Mouse (Mus musculus): ENCODE data around the gene Lrrc55. TPM values are rescaled to one million over a fixed set of nuclear protein-coding genes. Genes with fewer than 3 reads are reported as not detected.
"Not testable (repeated sequence)": the region's sequence is repeated elsewhere in the genome, so short reads cannot be mapped to it uniquely, and the experiment has no call there.

The Lrrc55 gene
- 0.75 and 0.78 TPM in 2 replicates for polyA plus RNA-seq (2015; fragmentation: Nextera tagmentation; extraction: Ambion mirVana)

DNA sequence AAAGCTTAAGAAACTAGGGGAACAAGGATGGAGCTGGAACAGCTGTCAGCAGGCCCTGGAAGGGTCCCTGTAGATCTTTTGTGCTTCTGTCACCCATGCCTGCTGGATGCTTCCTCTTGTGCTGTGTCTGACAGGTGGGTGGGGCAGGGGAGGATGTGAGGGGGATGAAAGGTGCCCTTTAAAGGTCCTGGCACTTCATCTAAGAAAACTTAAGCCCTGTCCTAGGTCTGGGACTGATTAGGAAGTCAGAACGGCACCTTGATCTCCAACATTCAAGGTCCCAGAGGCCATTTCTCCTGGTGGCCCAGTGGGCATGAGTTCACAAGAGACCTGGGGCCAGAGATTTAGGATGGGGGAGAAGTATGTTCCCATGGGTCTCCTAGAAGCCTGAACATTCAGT, at the start of gene Lrrc55:
Gene Lrrc55 (minus strand): TSS at position 297 of the 400 bp plus-strand sequence.
- H3K27me3 ChIP-seq: peaks cover 23% of the 10 kb centered on the region
- peaks cover 11% of the 10 kb centered on the region; the same call in 1 of the 2 replicates for H3K4me1 ChIP-seq
- H3K9me3 ChIP-seq: no peaks in the 10 kb centered on the region
- peak within 1 kb of the TSS; percentile 48; the same call in 1 of the 2 replicates for H3K9ac ChIP-seq
- peak within 1 kb of the TSS; percentile 33 for H3K4me3 ChIP-seq
- 43% methylated on average over 1 of the region's 1 CpGs for WGBS
- no peak for ATAC-seq (ENCODE audit: low FRiP score, low read depth)
- H3K36me3 ChIP-seq: no peaks in the 10 kb centered on the region
- peak within 1 kb of the TSS; percentile 66 for H3K4me2 ChIP-seq (replicated peaks)
- H3K27ac ChIP-seq: no peak within 1 kb of the TSS

- no peaks in the 10 kb centered on the region for H3K36me3 ChIP-seq
- 9% methylated on average over 4 of the region's 4 CpGs for WGBS
- no peak overlapping the region for H3K9ac ChIP-seq
- no peak overlapping the region for H3K4me2 ChIP-seq (replicated peaks)
- H3K9me3 ChIP-seq: no peaks in the 10 kb centered on the region
- no peak overlapping the region for H3K4me3 ChIP-seq
- no peaks in the 10 kb centered on the region for H3K27me3 ChIP-seq
- ATAC-seq (ENCODE audit: low FRiP score, low read depth): peak; percentile 36; the same call in 1 of the 2 replicates
- H3K27ac ChIP-seq: no peak overlapping the region
- no peaks in the 10 kb centered on the region for H3K4me1 ChIP-seq
Measured at GRCm38 (mm10) chr2:85246506-85247082, 49.6 kb upstream of the Lrrc55 start.

DNA sequence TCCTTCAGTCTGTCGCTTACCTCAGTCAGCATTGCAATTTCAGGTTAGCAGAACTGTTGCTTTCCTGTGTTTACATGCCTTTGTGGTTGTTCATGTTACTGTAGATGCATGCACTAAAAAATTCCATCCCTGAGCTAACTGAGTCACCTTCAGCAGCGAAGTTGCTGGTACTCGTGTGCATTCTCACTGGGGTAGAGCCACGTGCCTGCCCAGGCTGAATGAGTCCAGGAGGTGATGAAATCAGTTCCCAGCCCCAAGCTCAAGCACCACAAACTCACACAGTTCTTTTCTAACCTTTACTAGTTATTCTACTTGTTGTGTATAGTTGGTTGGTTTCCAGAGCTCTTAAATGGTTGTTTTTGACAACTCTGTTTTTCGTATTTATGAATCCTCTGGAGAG, 48.7 kb upstream of the Lrrc55 start:
- Histone ChIP-seq H3K9me3 (no peaks in the 10 kb centered on the region), H3K4me2 (replicated peaks) (no peak overlapping the region), H3K36me3 (no peaks in the 10 kb centered on the region), H3K27me3 (no peaks in the 10 kb centered on the region), H3K27ac (no peak overlapping the region), H3K9ac (no peak overlapping the region), H3K4me3 (no peak overlapping the region), H3K4me1 (no peaks in the 10 kb centered on the region)
- 57% methylated on average over 5 of the region's 5 CpGs for WGBS
- ATAC-seq (ENCODE audit: low FRiP score, low read depth): no peak

DNA sequence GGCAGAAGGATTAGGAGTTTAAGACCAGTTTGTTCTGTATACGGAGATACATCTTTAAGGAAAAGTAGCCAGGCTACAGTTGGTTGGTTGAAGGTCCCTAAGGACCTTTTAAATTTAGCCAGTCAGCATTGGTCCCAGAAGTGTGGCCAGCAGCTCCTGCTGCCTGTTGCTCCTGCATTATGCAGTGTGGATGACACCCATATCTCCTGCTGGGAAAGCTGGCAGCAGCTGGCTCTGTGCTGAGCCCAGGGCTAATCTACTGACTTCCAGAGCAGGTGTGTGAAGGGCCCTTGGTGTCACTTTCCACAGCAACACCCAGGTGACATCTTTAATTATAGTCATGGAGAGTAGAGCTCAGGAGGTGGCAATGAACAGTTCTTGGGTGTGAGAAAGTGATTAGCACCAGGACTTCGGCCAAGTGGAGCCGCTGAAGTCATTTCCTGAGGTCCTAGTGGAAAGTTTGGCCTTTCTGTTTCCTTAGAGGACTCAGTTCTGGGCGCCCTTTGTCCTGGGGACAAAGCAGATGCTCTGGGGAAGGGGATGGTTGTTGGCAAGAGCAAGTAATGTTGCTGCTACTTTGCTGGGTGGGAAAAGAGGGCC, 41.2 kb upstream of the Lrrc55 start:
- no peaks in the 10 kb centered on the region for H3K36me3 ChIP-seq
- peaks cover 6% of the 10 kb centered on the region; the same call in 1 of the 2 replicates for H3K4me1 ChIP-seq
- H3K9ac ChIP-seq: no peak overlapping the region
- no peaks in the 10 kb centered on the region for H3K9me3 ChIP-seq
- no peak overlapping the region for H3K4me2 ChIP-seq (replicated peaks)
- H3K4me3 ChIP-seq: no peak overlapping the region
- H3K27me3 ChIP-seq: no peaks in the 10 kb centered on the region
- H3K27ac ChIP-seq: no peak overlapping the region
- peak; percentile 57; the same call in 1 of the 2 replicates for ATAC-seq (ENCODE audit: low FRiP score, low read depth)
- WGBS: 25% methylated on average over 4 of the region's 4 CpGs

- not testable (repeated sequence) for H3K9me3 ChIP-seq; H3K4me1 ChIP-seq; H3K27ac ChIP-seq; H3K4me3 ChIP-seq; H3K9ac ChIP-seq; H3K4me2 ChIP-seq (replicated peaks); ATAC-seq (ENCODE audit: low FRiP score, low read depth); H3K27me3 ChIP-seq; H3K36me3 ChIP-seq
- WGBS: 92% methylated on average over 2 of the region's 2 CpGs
Measured at GRCm38 (mm10) chr2:85237231-85237630, 40.2 kb upstream of the Lrrc55 start.

- H3K27me3 ChIP-seq: no peaks in the 10 kb centered on the region; the same call in 1 of the 2 replicates
- 68% methylated on average over 4 of the region's 4 CpGs for WGBS
- ATAC-seq (ENCODE audit: low FRiP score, low read depth): no peak
- no peak overlapping the region for H3K4me2 ChIP-seq (replicated peaks)
- no peak overlapping the region for H3K4me3 ChIP-seq
- peaks cover under 1% of the 10 kb centered on the region; the same call in 1 of the 2 replicates for H3K4me1 ChIP-seq
- H3K27ac ChIP-seq: no peak overlapping the region
- H3K9ac ChIP-seq: no peak overlapping the region
- no peaks in the 10 kb centered on the region for H3K9me3 ChIP-seq
- H3K36me3 ChIP-seq: no peaks in the 10 kb centered on the region
Measured at GRCm38 (mm10) chr2:85230771-85231511, 33.9 kb upstream of the Lrrc55 start.

DNA sequence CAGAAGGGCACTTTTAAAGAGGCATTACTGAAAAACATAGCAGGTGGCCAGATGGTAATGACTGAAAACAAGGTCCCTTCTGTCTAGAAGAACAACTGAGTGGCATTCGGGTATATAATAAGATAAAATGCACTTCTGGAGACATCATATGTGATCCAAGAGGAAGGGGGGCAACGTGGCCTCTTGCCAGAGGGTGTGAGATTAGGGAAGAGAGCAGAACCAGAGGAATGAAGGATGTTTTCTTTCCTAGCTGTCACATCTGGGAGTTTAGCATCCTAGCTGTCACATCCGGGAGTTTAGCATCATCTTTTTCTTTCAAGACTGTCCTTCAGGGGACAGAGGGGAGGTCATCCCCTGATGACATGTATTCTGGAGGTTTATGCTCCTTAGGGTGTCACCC, 32.6 kb upstream of the Lrrc55 start:
- Histone ChIP-seq H3K4me2 (replicated peaks) (no peak overlapping the region), H3K27ac (no peak overlapping the region), H3K9me3 (no peaks in the 10 kb centered on the region), H3K36me3 (no peaks in the 10 kb centered on the region), H3K4me3 (no peak overlapping the region), H3K4me1 (peaks cover 12% of the 10 kb centered on the region), H3K27me3 (no peaks in the 10 kb centered on the region; the same call in 1 of the 2 replicates), H3K9ac (no peak overlapping the region)
- ATAC-seq (ENCODE audit: low FRiP score, low read depth): no peak
- 65% methylated on average over 3 of the region's 3 CpGs for WGBS

GRCm38 (mm10) chr2:85227816-85228335, 30.9 kb upstream of the Lrrc55 start:
- no peak overlapping the region for H3K4me2 ChIP-seq (replicated peaks)
- H3K9me3 ChIP-seq: no peaks in the 10 kb centered on the region
- 84% methylated on average over 3 of the region's 3 CpGs for WGBS
- no peak for ATAC-seq (ENCODE audit: low FRiP score, low read depth)
- H3K27ac ChIP-seq: no peak overlapping the region
- peaks cover 17% of the 10 kb centered on the region for H3K4me1 ChIP-seq
- H3K27me3 ChIP-seq: no peaks in the 10 kb centered on the region; the same call in 1 of the 2 replicates
- H3K4me3 ChIP-seq: no peak overlapping the region
- no peak overlapping the region for H3K9ac ChIP-seq
- H3K36me3 ChIP-seq: no peaks in the 10 kb centered on the region

DNA sequence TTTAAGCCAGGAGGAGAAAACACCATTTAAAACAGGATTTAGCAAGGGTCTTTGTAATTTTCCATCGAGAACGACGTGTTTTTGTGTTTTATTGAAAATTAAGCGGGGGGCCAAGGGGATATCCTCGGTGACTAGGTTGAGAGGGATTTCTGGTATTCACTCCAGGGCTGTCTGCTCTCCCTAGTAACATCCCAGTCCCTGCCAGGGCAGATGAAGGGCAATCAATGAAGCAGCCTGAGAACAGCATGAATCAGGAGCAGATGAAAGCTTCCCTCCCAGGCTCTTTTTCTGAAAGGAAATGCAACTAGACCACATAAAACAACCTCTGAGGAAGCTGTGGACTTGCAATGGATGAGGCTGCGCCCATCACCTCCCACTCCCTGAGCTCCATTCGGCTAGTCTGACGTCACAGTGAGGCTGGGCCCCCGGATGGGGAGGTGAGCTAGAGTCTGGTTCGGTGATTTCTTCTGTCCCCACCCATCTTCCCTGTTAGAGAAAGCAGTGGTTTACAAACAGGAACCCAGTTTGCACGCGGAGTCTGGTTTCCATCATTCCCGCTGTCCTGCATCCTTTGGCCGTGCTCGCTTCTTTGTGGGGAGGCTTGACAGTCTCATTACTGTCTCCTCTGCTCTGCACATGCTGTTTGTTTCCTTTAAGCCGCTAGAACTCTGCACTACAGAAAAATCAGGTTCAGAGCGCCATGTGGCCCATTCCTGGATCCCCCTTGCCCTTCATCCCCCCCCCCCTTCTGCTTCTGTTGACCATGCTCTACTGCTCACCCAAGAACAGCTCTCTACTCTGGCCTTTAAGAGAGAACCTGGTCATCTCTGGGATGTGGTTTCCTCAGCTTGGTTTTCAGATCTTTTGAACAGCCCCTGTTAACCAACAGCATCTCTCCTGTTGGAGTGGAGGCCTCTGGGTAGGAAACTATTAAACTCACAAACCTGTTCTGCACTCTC, 27.5 kb upstream of the Lrrc55 start:
- no peaks in the 10 kb centered on the region for H3K9me3 ChIP-seq
- H3K4me2 ChIP-seq (replicated peaks): peak overlapping the region; percentile 48
- H3K27me3 ChIP-seq: no peaks in the 10 kb centered on the region; the same call in 1 of the 2 replicates
- peaks cover 17% of the 10 kb centered on the region for H3K4me1 ChIP-seq
- H3K4me3 ChIP-seq: peak overlapping the region; percentile 1; the same call in 1 of the 2 replicates
- H3K9ac ChIP-seq: 0 out of 2 replicates have a peak overlapping the region, but pooled peaks have one; percentile 25
- H3K27ac ChIP-seq: no peak overlapping the region
- WGBS: 27% methylated on average over 17 of the region's 17 CpGs
- ATAC-seq (ENCODE audit: low FRiP score, low read depth): peak; percentile 31; the same call in 1 of the 2 replicates
- no peaks in the 10 kb centered on the region for H3K36me3 ChIP-seq

DNA sequence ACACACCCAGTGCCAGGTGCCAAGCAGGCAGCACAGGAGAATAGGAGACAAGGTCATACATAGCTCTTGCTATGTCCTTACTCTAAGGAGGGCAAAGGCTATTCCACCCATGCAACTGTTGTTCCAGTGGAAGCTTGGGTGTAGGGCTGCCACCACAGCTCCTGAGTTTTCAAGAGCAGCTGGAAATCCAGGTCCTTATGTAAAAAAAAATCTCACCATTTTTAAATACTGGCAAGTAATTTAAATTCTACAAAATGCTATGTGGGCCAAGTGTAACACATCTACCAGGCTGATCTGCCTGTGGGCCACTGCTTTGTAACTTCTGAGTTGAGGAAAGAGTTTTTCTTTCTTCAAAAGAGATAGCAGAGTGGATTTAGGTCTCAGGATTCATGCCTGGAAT, 19.6 kb upstream of the Lrrc55 start:
- Histone ChIP-seq H3K4me2 (replicated peaks) (no peak overlapping the region), H3K9ac (no peak overlapping the region), H3K9me3 (no peaks in the 10 kb centered on the region), H3K27me3 (no peaks in the 10 kb centered on the region), H3K36me3 (no peaks in the 10 kb centered on the region), H3K27ac (no peak overlapping the region), H3K4me1 (no peaks in the 10 kb centered on the region; the same call in 1 of the 2 replicates), H3K4me3 (no peak overlapping the region)
- no peak for ATAC-seq (ENCODE audit: low FRiP score, low read depth)

DNA sequence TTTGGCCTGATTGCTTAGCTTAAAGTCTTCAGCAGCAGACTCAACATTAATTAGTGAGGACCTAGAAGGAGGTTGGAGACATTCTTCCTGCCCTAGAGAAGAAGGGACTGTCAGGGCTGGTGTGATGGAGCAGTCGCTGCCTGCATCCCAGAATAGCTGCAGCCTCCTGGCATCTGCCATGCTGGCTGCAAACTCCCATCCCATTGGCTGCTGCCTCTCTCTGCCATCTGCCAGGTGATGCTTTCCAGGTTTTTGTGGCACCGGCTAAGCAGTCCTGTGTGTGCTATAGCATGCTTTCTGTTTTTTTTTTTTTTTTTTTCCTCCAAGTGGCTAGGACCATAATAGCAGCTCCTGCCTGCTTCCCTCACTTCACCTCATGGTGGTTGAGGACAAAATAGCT, 16.7 kb upstream of the Lrrc55 start:
- no peak overlapping the region for H3K27ac ChIP-seq
- H3K36me3 ChIP-seq: no peaks in the 10 kb centered on the region
- ATAC-seq (ENCODE audit: low FRiP score, low read depth): no peak; the same call in 1 of the 2 replicates
- 49% methylated on average over 2 of the region's 2 CpGs for WGBS
- no peak overlapping the region for H3K4me3 ChIP-seq
- no peaks in the 10 kb centered on the region for H3K27me3 ChIP-seq
- no peaks in the 10 kb centered on the region for H3K9me3 ChIP-seq
- H3K9ac ChIP-seq: no peak overlapping the region
- no peaks in the 10 kb centered on the region; the same call in 1 of the 2 replicates for H3K4me1 ChIP-seq
- no peak overlapping the region for H3K4me2 ChIP-seq (replicated peaks)

Measured in limb, embryonic 13.5 days (tissue).